Mouse (Mus musculus): ENCODE results near the gene Psmb9. TPM values are rescaled to one million over a fixed set of nuclear protein-coding genes. Genes with fewer than 3 reads are reported as not detected.
A peak's percentile ranks its signal among the peaks of the same experiment; 100 is the strongest.

Psmb9 gene
- polyA plus RNA-seq, 1 experiment, result 32.2 TPM

DNA sequence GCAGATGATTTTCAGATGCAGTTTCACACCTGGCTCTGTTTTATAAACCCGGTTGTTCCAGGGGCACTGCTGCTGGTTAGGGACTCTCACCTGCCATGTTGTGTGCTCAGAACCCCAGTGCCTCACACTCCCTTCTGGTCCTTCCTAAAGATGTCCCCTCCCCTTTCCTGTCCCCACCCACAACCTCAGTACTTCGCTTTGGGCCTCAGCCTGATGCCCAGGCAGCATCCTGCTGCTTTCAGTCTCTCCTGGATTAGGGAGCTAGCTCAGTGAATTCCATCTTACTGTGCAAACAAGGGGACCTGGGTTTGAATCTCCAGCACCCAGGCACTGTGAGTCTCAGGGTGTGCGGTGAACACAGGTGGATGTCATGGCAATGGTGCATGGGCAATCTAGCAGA is 19.9 kb upstream of the Psmb9 start:
- H3K36me3 ChIP-seq (replicated peaks; ENCODE audit: low read length), result peaks cover 52% of the 10 kb centered on the region
- TF ChIP-seq GATA1 (IDR thresholded peaks at IDR 0.05; ENCODE audit: borderline replicate concordance, low read length), result no peak
- no peak for TF ChIP-seq FLI1 (IDR thresholded peaks at IDR 0.05; ENCODE audit: low read length)
- peaks cover 4% of the 10 kb centered on the region for H3K27me3 ChIP-seq (replicated peaks)
- H3K9me3 ChIP-seq, result 0 out of 2 replicates have a peak, but pooled peaks cover 4% of the 10 kb centered on the region
- peaks cover 88% of the 10 kb centered on the region for H3K4me1 ChIP-seq
- peak overlapping the region; percentile 23 for H3K4me3 ChIP-seq (replicated peaks)

DNA sequence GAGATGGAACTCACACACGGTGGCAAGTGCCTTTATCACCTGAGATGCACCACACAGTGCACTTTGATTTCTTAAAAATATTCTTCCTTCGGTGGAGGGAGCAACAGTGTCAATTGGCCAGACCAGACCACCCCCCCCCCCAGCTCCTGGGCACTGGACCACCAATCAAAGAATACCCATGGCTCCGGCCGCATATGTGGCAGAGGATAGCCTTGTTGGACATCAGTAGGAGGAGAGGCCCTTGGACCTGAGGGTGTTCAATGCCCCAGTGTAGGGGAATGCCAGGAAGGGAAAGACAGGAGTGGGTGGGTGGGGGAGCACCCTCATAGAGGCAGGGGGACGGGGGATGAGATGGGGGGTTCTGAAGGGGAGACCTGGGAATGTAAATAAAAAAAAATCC is 19.2 kb upstream of the Psmb9 start:
- H3K36me3 ChIP-seq (replicated peaks; ENCODE audit: low read length), result peaks cover 46% of the 10 kb centered on the region
- H3K4me3 ChIP-seq (replicated peaks), result peak overlapping the region; percentile 59

DNA sequence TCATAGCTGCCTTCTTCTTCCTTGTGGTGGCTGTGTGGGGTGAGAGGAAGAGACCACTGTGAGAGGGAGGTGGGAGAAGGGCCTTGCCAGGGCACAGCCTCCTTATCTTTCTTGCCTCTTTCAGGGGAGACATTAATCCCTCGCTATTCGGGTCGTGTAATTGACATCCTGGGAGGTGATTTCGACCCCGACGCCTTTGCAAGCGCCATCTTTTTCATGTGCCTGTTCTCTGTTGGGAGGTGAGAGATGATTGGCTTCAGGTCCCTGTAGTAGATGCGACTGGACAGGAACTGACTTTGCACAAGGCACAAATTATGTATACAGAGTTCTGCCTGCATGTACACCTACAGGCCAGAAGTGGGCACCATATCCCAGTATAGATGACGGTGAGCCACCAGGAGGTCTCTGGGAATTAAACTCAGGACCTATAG is 18.2 kb upstream of the Psmb9 start:
- no peak for TF ChIP-seq GATA1 (IDR thresholded peaks at IDR 0.05; ENCODE audit: borderline replicate concordance, low read length)
- TF ChIP-seq FLI1 (IDR thresholded peaks at IDR 0.05; ENCODE audit: low read length), result no peak
- Histone ChIP-seq H3K9me3 (0 out of 2 replicates have a peak, but pooled peaks cover 4% of the 10 kb centered on the region), H3K4me1 (peaks cover 85% of the 10 kb centered on the region), H3K27me3 (replicated peaks) (peaks cover 4% of the 10 kb centered on the region), H3K36me3 (replicated peaks; ENCODE audit: low read length) (peaks cover 49% of the 10 kb centered on the region), H3K4me3 (replicated peaks) (peak overlapping the region; percentile 99)

More for the DNA sequence above, 19.2 kb upstream of the Psmb9 start:
- peaks cover 4% of the 10 kb centered on the region for H3K27me3 ChIP-seq (replicated peaks)
- H3K9me3 ChIP-seq, result 0 out of 2 replicates have a peak, but pooled peaks cover 4% of the 10 kb centered on the region
- H3K4me1 ChIP-seq, result peaks cover 85% of the 10 kb centered on the region
- TF ChIP-seq FLI1 (IDR thresholded peaks at IDR 0.05; ENCODE audit: low read length), result no peak
- no peak for TF ChIP-seq GATA1 (IDR thresholded peaks at IDR 0.05; ENCODE audit: borderline replicate concordance, low read length)

DNA sequence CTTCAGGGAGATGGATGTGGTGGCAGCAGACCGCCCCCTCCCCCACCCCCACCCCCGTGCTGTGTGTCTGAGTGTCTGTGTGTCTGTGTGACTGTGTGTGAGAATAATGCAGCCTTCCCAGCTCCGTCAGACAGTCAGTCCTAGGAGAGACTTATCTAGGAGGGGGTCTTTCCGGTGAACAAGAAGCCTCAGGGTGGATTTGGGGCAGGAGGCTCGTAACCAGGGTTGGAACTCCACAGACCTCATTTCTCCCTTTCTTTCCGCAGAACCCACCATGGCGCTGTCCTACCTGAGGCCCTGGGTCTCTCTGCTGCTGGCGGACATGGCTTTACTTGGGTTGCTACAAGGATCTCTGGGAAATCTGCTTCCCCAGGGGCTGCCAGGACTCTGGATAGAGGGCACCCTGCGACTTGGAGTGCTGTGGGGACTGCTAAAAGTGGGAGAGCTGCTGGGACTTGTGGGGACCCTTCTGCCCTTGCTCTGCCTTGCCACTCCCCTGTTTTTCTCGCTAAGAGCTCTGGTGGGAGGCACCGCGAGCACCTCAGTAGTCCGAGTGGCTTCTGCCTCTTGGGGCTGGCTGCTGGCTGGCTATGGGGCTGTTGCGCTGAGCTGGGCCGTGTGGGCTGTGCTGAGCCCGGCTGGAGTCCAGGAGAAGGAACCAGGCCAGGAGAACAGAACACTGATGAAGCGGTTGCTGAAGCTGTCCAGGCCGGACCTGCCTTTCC is 17.6 kb upstream of the Psmb9 start:
- Histone ChIP-seq H3K36me3 (replicated peaks; ENCODE audit: low read length) (peaks cover 53% of the 10 kb centered on the region), H3K27me3 (replicated peaks) (peaks cover 4% of the 10 kb centered on the region), H3K4me3 (replicated peaks) (peak overlapping the region; percentile 99), H3K9me3 (0 out of 2 replicates have a peak, but pooled peaks cover 4% of the 10 kb centered on the region), H3K4me1 (peaks cover 81% of the 10 kb centered on the region)
- TF ChIP-seq GATA1 (IDR thresholded peaks at IDR 0.05; ENCODE audit: borderline replicate concordance, low read length) (no peak), FLI1 (IDR thresholded peaks at IDR 0.05; ENCODE audit: low read length) (no peak)

DNA sequence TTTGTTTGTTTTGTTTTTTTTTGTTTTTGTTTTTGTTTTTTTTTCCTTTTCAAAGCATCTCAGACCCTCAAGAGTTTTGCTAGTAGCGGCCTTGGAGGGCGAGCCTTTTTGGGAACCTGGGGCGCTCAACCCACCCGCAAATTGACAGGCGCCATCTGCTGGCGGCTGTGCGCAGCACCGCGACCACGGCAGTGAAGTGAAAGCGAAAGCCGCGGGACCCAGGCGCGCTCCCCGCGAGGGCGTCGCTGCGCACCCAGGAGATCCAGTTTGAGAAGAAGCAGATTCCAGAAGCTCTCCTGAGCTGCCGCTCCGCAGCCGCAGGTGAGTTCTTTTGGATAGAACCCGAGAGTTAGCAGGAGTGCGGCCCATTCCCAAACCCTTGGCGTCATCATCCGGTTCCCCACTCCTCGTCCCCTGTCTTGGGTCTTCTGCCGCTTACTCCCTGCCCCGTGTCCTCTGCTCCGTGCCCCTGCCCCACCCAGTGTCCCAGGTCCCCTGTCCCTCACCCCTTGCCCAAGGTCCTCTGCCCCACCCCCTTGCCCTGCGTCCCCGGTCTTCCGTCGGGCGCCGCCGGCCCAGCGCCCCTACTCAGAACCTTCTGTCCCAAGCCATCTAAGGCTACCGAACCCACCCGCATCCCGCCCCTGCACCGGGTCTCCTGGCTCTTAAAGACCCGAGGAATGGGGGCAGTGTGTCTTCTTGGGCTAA is 16.9 kb upstream of the Psmb9 start:
- H3K36me3 ChIP-seq (replicated peaks; ENCODE audit: low read length), result peaks cover 50% of the 10 kb centered on the region
- peak overlapping the region; percentile 99 for H3K4me3 ChIP-seq (replicated peaks)
- peaks cover 77% of the 10 kb centered on the region for H3K4me1 ChIP-seq
- peaks cover 4% of the 10 kb centered on the region for H3K27me3 ChIP-seq (replicated peaks)
- TF ChIP-seq FLI1 (IDR thresholded peaks at IDR 0.05; ENCODE audit: low read length), result no peak
- TF ChIP-seq GATA1 (IDR thresholded peaks at IDR 0.05; ENCODE audit: borderline replicate concordance, low read length), result no peak
- no peaks in the 10 kb centered on the region for H3K9me3 ChIP-seq

DNA sequence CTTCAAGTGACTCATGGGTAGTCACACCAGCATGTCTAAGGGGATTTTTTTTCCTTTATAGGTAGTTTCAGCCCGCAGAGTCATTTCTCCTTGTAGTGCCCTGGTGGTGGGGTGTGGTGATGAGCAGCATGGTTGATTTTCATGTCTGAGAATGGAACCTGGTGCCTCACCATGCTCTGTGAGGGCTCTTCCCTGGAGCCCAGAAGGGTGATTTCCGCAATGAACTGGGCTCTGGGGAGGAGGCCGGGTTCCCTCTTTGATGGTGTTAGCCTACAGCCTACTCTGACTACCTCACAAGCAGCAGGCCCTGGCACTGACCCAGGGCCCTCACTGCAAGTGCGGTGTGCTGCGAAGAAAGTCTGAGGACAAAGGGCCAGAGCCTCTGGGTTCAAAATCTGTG is 15.9 kb upstream of the Psmb9 start, which contains the start of gene Tap2:
Gene Tap2, plus strand, starts transcription at position 84 of the 400 bp plus-strand sequence.
- TF ChIP-seq FLI1 (IDR thresholded peaks at IDR 0.05; ENCODE audit: low read length), result no peak
- no peak for TF ChIP-seq GATA1 (IDR thresholded peaks at IDR 0.05; ENCODE audit: borderline replicate concordance, low read length)
- Histone ChIP-seq H3K36me3 (replicated peaks; ENCODE audit: low read length) (peaks cover 40% of the 10 kb centered on the region), H3K9me3 (no peaks in the 10 kb centered on the region), H3K27me3 (replicated peaks) (peaks cover 4% of the 10 kb centered on the region), H3K4me1 (peaks cover 77% of the 10 kb centered on the region), H3K4me3 (replicated peaks) (peak within 1 kb of the TSS; percentile 99)

DNA sequence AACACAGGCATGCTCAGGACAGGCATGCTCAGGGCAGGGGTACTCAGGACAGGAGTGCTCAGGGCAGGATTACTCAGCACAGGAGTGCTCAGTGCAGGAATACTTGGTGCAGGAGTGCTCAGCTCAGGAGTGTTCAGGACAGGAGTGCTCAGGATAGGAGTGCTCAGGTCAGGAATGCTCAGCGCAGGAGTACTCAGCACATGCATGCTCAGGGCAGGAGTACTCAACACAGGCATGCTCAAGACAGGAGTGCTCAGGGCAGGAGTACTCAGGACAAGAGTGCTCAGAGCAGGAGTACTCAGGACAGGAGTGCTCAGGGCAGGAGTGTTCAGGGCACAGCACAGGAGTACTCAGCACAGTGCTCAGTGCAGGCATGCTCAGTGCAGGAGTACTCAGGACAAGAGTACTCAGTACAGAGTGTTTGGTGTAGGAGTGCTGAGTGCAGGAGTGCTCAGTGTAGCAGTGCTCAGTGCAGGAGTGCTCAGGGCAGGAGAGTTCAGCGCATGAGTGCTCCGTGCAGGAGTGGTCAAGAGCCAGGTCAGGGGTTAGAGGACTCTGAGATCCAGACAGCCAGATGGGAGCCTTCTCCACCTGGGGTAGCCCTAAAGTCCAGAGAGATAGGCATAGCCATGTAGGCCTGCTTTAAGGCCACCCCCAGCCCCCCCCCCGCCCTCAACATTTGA is 15.3 kb upstream of the Psmb9 start:
- H3K4me1 ChIP-seq, result peaks cover 74% of the 10 kb centered on the region
- peaks cover 37% of the 10 kb centered on the region for H3K36me3 ChIP-seq (replicated peaks; ENCODE audit: low read length)
- H3K27me3 ChIP-seq (replicated peaks), result peaks cover 4% of the 10 kb centered on the region
- H3K4me3 ChIP-seq (replicated peaks), result peak overlapping the region; percentile 18
- TF ChIP-seq GATA1 (IDR thresholded peaks at IDR 0.05; ENCODE audit: borderline replicate concordance, low read length) (no peak), FLI1 (IDR thresholded peaks at IDR 0.05; ENCODE audit: low read length) (no peak)
- H3K9me3 ChIP-seq, result no peaks in the 10 kb centered on the region

DNA sequence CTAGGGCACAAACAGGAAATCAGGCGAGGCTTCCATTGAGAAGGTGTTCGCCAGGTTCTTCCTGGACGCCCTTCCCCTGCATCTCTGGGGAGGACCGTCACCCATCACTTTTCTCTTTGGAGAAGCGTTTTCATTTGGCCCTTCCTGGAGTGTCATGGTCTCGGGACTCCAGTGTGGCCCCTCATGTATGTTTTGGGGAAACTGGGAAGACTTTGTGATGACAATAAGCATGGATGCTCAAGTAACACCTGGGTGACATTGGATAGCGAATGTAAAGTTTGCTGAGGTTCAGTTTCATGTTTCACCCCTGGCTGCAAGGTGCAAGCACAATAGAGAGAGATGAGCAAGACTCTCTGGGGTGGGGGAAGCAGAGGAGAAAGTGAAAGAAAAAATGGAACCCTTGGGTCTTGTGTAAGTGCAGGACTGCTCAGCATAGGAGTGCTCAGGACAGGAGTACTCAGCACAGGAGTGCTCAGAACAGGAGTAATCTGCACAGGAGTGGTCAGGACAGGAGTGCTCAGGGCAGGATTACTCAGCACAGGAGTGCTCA is 14.0 kb upstream of the Psmb9 start:
- H3K4me1 ChIP-seq, result peaks cover 76% of the 10 kb centered on the region
- TF ChIP-seq GATA1 (IDR thresholded peaks at IDR 0.05; ENCODE audit: borderline replicate concordance, low read length), result no peak
- TF ChIP-seq FLI1 (IDR thresholded peaks at IDR 0.05; ENCODE audit: low read length), result no peak
- H3K36me3 ChIP-seq (replicated peaks; ENCODE audit: low read length), result peaks cover 34% of the 10 kb centered on the region
- H3K27me3 ChIP-seq (replicated peaks), result peaks cover 4% of the 10 kb centered on the region
- H3K4me3 ChIP-seq (replicated peaks), result no peak overlapping the region
- no peaks in the 10 kb centered on the region for H3K9me3 ChIP-seq

DNA sequence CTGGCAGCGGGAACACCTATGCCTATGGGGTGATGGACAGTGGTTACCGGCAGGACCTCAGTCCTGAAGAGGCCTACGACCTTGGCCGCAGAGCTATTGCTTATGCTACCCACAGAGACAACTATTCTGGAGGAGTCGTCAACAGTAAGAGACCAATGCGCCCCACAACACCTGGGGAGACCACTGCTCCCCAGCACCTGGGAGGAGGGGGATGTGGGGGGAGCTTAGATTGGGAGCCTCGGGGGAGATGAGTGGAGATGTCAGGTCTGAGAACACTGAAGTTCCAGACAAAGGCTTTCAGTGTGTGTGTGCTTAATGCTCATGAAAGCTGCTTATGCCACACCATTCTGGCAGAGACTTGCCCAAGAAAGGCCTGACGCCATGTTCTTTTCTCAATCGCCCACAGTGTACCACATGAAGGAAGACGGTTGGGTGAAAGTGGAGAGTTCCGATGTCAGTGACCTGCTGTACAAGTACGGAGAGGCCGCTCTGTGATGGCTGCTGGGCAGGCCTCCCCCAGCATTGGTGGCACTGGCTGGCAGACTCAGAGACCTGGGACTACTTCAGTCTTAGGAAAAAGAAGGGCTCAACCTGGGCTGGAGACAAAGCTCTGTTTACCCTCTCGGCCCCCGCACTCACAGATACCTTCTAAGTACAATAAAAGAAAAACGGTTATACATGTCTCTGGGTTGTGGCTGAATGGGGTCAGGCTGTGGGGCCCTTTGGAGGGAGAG is 13.4 kb upstream of the Psmb9 start:
- TF ChIP-seq GATA1 (IDR thresholded peaks at IDR 0.05; ENCODE audit: borderline replicate concordance, low read length) (no peak), FLI1 (IDR thresholded peaks at IDR 0.05; ENCODE audit: low read length) (no peak)
- no peak overlapping the region for H3K4me3 ChIP-seq (replicated peaks)
- H3K27me3 ChIP-seq (replicated peaks), result peaks cover 4% of the 10 kb centered on the region
- no peaks in the 10 kb centered on the region for H3K9me3 ChIP-seq
- peaks cover 34% of the 10 kb centered on the region for H3K36me3 ChIP-seq (replicated peaks; ENCODE audit: low read length)
- H3K4me1 ChIP-seq, result peaks cover 76% of the 10 kb centered on the region
